In genomic region chr9:49571695-49572510, GRCm38 (mm10) we compare ENCODE assay signal across 9 mouse cellular contexts.
A peak's percentile ranks its signal among the peaks of the same experiment; 100 is the strongest.
DNase-seq lines count a peak whose midpoint lies in the region; ATAC-seq and TF ChIP-seq lines count a peak whose summit lies in the region.
"Had no signal": no experiment of that assay in that cellular context is flagged by ENCODE, and none has a peak within 500 bp of the region (broad histone marks: within the 10 kb centered on the region; RNA-seq: fewer than 3 reads in every experiment).

No protein-coding gene starts in this region.

- intact Hi-C loops in gastrocnemius, adult 2 months (cut with DNase I): no loop called here

- H3K9ac ChIP-seq in midbrain, embryonic 11.5 days (ENCODE audit: low read length): no peak overlapping the region
- H3K9ac ChIP-seq in neural tube, embryonic 11.5 days (ENCODE audit: low read length): no peak overlapping the region
- H3K9ac ChIP-seq: neural tube, embryonic 12.5 days had no signal

- H3K4me2 ChIP-seq in midbrain, embryonic 11.5 days: no peak overlapping the region
- H3K4me2 ChIP-seq in neural tube, embryonic 11.5 days (ENCODE audit: low read depth): no peak overlapping the region

- no peak for ATAC-seq in midbrain, embryonic 11.5 days (ENCODE audit: low FRiP score)
- no peak for ATAC-seq in neural tube, embryonic 11.5 days (ENCODE audit: insufficient read depth, low FRiP score, low TSS enrichment)

- peaks cover 16% of the 10 kb centered on the region for H3K36me3 ChIP-seq in midbrain, embryonic 10.5 days
- H3K36me3 ChIP-seq in midbrain, embryonic 11.5 days (ENCODE audit: control insufficient read depth, insufficient read depth, low read length): no peaks in the 10 kb centered on the region
- no peaks in the 10 kb centered on the region for H3K36me3 ChIP-seq in neural tube, embryonic 11.5 days (ENCODE audit: control insufficient read depth, insufficient read depth, low read length)

- H3K27me3 ChIP-seq in midbrain, embryonic 10.5 days (ENCODE audit: low read depth, poor library complexity, severe bottlenecking): no peaks in the 10 kb centered on the region
- no peaks in the 10 kb centered on the region for H3K27me3 ChIP-seq in midbrain, embryonic 11.5 days (ENCODE audit: control insufficient read depth, insufficient read depth, low read length)
- H3K27me3 ChIP-seq in neural tube, embryonic 11.5 days (ENCODE audit: control insufficient read depth, insufficient read depth, low read length): no peaks in the 10 kb centered on the region
- H3K27me3 ChIP-seq: neural tube, embryonic 12.5 days had no signal

- peak overlapping the region; percentile 76 for H3K27ac ChIP-seq in midbrain, embryonic 10.5 days (replicated peaks)
- no peak overlapping the region for H3K27ac ChIP-seq in midbrain, embryonic 11.5 days (ENCODE audit: low read depth, low read length)
- 0 out of 2 replicates have a peak overlapping the region, but pooled peaks have one; percentile 46 for H3K27ac ChIP-seq in neural tube, embryonic 11.5 days (ENCODE audit: low read depth, low read length)
- H3K27ac ChIP-seq in gastrocnemius, adult 2 months: no peak overlapping the region
- H3K27ac ChIP-seq: neural tube, embryonic 12.5 days had no signal

- no peaks in the 10 kb centered on the region for H3K9me3 ChIP-seq in midbrain, embryonic 10.5 days (replicated peaks)
- no peaks in the 10 kb centered on the region for H3K9me3 ChIP-seq in midbrain, embryonic 11.5 days (ENCODE audit: control insufficient read depth, low read length)
- no peaks in the 10 kb centered on the region for H3K9me3 ChIP-seq in neural tube, embryonic 11.5 days (ENCODE audit: control insufficient read depth, low read length)
- H3K9me3 ChIP-seq: neural tube, embryonic 12.5 days had no signal

- peaks cover 45% of the 10 kb centered on the region for H3K4me1 ChIP-seq in midbrain, embryonic 10.5 days
- peaks cover 30% of the 10 kb centered on the region for H3K4me1 ChIP-seq in midbrain, embryonic 11.5 days (ENCODE audit: control insufficient read depth, insufficient read depth, low read length)
- peaks cover 28% of the 10 kb centered on the region for H3K4me1 ChIP-seq in neural tube, embryonic 11.5 days (ENCODE audit: control insufficient read depth, insufficient read depth, low read length)

- TF ChIP-seq CTCF in gastrocnemius, adult 2 months (IDR thresholded peaks at IDR 0.05): no peak

- no peak overlapping the region for H3K4me3 ChIP-seq in midbrain, embryonic 10.5 days
- H3K4me3 ChIP-seq in midbrain, embryonic 11.5 days (ENCODE audit: low read depth, low read length): no peak overlapping the region
- no peak overlapping the region for H3K4me3 ChIP-seq in neural tube, embryonic 11.5 days (ENCODE audit: low read depth, low read length)
- H3K4me3 ChIP-seq in gastrocnemius, adult 2 months: no peak overlapping the region
- H3K4me3 ChIP-seq: neural tube, embryonic 12.5 days had no signal

- peak; percentile 53 for DNase-seq in adrenal gland, adult 2 months
- no peak for DNase-seq in adrenal gland, postnatal 4 days (ENCODE audit: low spot score in 2 of 2)
- no peak for DNase-seq in midbrain, embryonic 10.5 days (ENCODE audit: low spot score)
- DNase-seq in midbrain, embryonic 11.5 days (ENCODE audit: low spot score, missing footprints): no peak
- peak; percentile 26 for DNase-seq in heart, postnatal 4 days
- DNase-seq in neural tube, embryonic 11.5 days (ENCODE audit: low spot score): peak; percentile 15
- no peak for DNase-seq in gastrocnemius, adult 2 months
- no peak for DNase-seq in testis, postnatal 10 days (ENCODE audit: low spot score)

- 66% methylated on average over 9 of the region's 9 CpGs for WGBS in midbrain, embryonic 10.5 days
- WGBS in midbrain, embryonic 11.5 days: 61% methylated on average over 9 of the region's 9 CpGs
- WGBS in neural tube, embryonic 11.5 days: 49% methylated on average over 9 of the region's 9 CpGs

Comparison
In these comparisons a context has a peak if more than half of its experiments do, and no peak if none do; other contexts are left out.
1. DNase-seq: peak in adrenal gland, adult 2 months (single experiment), heart, postnatal 4 days (single experiment) and neural tube, embryonic 11.5 days (single experiment); none in adrenal gland, postnatal 4 days (0 of 2), midbrain, embryonic 10.5 days (single experiment), midbrain, embryonic 11.5 days (single experiment), gastrocnemius, adult 2 months (single experiment) and testis, postnatal 10 days (single experiment).
2. H3K27ac ChIP-seq: peak in midbrain, embryonic 10.5 days (single experiment) and neural tube, embryonic 11.5 days (single experiment); none in midbrain, embryonic 11.5 days (single experiment) and gastrocnemius, adult 2 months (single experiment).